Mouse (Mus musculus) CD4-positive, CD25-positive, alpha-beta regulatory T cell, adult 2 months (primary cell): ENCODE results near the gene Scgb2b3.

Experiments used
- DNase-seq: peaks from one replicate; pipeline ENCODE4 v3.0.0-alpha.2; 2012; ENCODE audit warnings: low read depth, low spot score

The Scgb2b3 gene

DNA sequence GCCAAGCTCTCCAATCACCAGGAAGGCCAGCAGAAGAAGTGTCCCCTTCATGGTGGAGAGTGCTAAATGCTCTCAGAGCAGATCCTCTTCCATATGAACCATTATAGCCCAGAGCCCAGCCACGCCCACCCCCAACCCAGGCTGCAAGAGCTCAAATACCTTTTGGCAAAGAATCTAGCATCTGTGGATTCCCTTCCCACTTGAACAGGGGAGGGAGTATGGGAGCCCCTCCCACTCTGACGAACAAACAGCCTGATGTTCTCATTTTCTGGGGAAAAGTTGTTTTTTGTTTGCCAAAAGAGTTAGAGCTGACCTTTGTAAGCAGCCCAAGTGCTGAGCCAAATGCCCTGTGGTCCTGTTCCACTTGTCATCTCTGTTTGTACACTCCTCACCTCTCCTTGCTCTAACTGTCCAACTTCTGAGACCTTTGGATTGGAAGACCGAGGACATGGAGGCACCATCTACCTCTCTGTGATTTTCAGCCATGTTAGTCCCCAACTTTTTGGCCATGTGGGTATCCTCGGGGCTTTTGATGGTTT is at the start of gene Scgb2b3:
Gene Scgb2b3, minus strand, starts transcription at position 51 of the 539 bp plus-strand sequence.
- no peak for DNase-seq

GRCm38 (mm10) chr7:31375292-31375691 is 13.4 kb upstream of the Scgb2b3 start, which contains the start of gene Scgb1b3:
Gene Scgb1b3 (plus strand): TSS chr7:31375592.
- DNase-seq, result no peak
